Mouse (Mus musculus) cerebellum, adult (tissue): ENCODE measurements around the gene Pld3.

Source experiments
- ATAC-seq: cut with Nextera tagmentation; 2 replicates; pipeline ENCODE4 v1.9.2; 2017; ENCODE audit warnings: mild to moderate bottlenecking, moderate library complexity, mixed read lengths; ENCODE audit not compliant: insufficient number of reproducible peaks, low FRiP score, low TSS enrichment

Gene Pld3

DNA sequence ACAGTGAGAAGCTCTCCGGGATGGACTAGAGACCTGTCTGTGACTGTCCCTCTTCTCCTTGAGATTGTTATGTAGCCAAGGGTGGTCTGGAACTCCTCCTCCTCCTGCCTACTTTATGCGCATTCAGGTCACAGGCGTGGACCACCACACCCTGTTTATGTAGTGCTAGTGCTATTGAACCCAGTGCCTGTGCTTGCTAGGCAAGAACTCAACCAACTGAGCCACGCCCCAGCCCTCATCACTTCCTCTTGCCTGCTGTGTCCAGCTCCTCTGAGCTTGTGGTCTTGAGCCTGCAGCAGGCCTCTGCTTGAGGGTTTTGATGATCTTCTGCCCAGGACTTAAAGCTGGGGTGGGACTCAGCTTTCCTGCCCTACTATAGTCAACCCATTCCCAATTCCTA lies 19.1 kb upstream of the Pld3 start:
- no peak for ATAC-seq

DNA sequence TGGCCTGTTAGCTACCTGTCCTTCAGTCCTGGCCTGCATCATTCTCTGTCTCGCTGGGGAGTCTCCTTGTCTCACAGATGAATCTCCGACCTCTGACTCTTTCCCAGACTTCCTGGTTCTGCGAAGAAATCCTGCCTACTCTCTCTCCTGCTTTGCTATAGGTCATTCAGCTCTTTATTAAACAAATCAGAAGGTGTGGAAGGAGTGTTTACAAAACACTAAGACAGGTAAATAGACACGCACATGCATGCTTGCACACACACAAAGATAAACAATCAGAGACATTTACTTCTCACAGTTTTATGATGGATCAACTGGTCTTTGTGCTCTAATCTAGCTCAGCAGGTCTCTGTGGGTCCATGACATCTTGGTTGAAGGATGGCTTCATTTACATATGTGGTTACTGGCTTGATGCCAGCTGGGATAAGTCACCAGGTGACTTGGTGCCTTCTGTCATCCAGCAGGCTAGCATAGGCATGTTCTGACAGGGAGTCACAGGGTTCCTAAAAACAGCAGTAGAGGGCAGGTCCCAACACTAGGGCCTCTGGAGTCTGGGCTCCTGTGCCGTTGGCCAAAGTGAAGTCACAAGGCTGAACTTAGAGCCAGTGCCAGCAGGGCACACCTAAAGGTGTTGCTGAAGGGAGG lies 16.7 kb upstream of the Pld3 start:
- ATAC-seq: no peak

DNA sequence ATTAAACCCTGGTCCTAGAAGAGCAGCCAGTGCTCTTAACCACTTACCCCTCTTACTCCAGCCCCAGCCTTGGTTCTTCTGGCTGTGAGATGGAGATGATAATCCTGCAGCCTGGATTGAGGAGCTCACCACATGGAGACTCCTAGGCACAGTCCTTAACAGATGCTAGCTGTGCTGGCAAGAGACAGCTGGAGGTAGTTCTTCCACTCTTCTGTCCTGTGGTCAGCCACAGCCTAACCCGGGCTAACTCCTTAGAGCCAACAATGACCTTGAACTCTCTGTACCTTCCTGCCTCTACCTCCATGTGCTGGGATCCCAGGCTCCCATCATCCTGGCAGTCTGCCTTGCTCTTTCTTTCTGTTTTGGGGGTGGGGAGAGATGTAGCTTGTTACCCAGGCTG lies 8.0 kb upstream of the Pld3 start:
- ATAC-seq: no peak

DNA sequence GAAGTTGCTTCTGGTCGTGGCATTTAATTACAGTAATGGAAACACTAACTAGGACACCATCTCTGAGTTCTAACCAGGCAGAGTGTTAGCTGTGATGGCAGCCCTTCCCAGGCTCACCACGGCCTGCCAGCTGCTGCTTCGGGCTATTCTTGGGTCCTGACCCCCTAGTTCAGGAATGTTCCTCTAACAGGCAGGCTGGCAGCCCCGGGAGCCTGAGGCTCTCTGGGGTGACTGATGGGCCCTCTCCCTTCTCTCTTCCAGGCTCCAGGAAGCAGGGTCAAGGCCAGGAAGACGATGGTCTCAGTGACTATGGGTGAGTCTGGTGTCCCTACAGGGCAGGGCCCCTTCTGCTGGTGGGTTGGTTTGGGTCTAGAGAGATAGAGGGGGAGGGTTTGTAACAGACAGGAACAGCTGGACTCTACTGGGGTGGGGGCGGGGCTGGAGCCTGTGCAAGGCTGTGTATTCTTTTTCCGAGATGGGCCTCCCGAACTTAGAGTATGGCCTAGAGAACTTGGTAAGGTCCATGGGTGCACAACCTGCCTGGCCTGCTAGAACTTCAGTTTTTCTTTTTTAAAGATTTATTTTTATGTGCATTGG lies 7.4 kb upstream of the Pld3 start:
- no peak for ATAC-seq

DNA sequence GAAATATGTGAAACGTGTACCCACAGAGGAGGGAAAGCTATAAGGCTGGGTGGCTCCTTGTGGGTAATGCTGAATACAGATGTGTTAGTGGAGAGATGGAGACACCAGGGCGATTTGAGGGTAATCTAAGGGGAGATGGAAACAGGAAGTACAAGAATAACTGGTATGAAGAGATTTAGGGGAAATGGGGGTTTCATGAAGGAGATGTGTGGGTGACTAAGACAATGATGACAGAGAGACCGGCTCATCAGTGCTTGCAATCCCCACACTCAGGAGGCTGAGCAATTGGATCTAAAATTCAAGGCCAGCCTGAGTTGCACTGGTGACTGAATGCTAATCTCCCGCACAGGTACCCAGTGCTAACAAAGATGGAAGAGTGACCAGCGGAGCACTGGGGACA lies 948 bp downstream of the Pld3 start:
- no peak for ATAC-seq

DNA sequence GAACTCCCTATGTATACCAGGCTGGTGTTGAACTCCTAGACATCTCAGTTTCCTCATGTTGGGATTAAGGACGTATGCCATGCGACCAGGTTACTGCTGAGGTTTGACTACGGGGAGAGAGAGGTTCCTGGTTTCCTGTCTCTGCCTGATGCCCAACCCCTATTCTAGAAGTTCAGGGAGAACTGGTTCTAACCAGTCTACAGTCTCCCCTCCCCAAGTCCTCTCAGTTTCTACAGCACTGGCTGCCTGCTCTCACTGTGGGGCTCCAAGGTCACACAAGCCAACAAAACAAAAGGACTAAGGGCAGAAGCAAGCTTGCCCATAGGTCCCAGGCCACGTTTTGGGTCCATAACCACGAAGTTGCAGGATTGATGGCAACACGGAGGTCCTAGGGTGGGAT lies 3.4 kb downstream of the Pld3 start:
- ATAC-seq: no peak

DNA sequence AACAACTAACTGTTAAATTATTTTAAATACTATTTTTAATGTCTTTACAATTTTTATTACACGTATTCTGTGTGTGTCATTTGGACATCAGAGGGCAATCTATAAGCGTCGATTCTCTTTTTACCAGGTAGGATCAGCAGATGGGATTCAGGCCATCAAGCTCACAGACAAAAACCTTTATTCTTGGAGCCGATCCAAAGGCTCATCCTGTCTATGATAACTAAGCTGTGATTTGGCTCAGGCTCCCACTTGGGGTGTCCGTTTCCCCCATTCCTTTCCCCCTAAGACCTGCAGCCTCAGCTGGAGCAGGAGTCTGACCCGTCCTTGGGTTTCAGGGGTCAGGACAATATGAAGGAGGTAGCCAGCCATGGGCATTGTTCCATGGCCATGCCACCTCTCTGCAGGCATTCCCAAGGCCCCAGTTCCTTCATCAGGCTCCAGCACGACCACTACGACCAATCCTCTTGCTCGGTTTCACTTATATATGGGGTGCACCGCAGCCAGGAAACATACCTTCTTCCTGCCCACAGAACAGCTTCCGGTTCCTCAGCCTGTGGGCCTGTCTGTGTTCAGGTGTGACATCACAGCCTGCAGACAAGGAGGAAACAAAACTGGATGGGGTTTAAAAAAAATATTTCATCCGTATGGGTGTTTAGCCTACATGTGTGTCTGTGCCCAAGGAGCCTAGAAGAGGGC lies 8.2 kb downstream of the Pld3 start:
- no peak for ATAC-seq

DNA sequence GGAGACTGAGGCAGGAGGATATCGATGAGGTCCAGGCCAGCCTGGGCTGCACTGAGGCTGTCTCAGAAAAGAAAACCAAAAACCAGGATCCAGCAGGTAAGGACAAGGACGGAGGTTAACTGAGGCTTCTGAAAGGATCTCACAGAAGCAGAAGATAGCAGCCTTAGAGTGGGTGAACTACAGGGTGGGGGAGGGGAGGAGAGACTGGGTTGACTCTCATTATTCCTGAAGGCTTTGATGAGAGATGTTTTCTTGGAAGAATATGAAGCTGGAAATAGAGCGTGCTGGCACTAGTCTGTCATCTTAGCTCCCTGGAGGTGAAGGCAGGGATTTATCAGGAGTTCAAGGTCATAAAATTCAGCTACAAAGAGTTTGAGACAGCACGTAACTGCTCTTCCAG lies 9.2 kb downstream of the Pld3 start:
- no peak for ATAC-seq

DNA sequence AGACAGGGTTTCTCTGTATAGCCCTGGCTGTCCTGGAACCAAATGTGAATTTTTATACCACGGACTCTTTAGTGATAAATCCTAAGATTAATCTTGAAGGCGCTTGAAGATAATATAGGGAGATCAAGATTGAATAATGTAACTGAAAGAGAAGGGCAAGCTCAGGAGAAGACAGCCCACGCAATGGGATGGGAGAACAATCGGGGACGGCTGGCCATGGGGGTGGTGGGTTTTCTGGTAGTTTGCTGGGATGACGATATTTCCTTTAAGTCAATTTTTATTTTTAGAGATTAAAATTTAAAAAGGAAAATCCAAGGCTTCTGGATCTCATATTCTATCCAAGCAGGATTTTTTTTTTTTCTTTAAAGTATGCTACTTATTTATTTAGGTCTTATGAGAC lies 10.0 kb downstream of the Pld3 start:
- ATAC-seq: no peak

DNA sequence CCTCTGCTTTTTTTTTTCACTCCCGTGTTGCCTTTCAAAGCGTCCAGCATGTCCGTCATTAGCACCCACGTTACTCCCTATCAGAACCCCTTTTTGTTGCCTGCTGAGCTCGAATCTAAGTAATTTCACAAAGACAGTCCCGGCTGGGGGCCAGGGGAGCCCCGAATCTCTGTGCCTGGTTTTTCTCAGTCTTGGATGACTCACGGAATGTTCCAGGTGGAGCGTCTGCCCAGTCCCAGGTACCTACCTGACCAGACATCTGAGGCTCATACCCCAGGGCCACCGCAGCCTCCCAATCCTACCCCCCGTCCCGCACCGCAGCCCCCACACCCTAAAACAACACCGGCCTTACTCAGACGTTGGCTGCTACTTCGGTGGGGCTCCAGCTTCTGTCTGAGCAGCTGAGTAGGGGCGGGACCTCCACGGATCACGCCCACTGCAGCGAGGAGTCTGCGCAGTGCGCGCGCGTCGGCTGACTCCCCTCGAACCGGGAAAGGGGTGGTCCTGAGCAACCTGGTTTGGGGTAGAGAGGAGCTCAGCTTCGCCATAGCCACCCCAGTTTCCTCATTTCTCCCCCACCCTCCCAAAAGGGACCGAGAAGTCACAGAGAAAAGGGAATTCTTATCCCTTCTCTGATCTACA lies 10.5 kb downstream of the Pld3 start:
- peak; percentile 85; the same call in 1 of the 2 replicates for ATAC-seq

DNA sequence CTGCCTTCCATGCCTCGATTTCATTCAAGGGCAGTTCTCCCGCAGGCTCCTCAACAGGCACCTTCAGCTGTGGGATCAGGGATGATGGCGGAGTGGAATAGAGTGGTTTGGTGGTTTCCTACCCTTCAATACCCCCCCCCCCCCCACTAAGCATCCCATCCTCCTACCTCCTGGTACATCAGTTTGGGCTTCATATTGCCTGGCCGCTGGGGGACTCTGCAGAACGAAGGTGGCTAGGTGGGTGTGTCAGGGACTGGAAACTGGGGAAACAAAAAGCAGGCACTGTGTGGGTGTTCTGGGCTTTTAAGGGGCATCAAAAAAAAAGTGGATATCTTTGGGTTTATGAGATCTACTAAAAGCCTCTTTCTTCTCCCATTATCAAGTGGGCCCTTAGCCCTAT lies 11.1 kb downstream of the Pld3 start:
- no peak for ATAC-seq

DNA sequence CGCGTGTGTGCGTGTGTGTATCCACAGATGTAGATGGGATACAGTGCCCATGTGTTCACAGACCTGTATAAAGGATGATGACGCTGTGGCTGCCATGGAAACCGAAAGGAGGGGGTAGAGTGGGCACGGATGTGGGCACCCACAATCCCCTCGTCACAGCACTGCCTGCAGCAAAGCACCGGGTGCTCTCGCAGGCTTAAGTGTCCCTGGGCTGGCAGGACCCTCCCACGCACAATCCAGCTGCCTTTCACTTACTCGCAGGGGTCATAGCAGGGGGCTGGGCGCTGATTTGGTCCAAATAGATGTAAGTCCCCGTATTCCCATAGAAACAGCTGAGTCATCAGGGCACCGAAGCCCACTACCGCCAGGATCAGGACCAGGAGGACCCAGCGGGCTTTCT lies 11.6 kb downstream of the Pld3 start:
- ATAC-seq: no peak

DNA sequence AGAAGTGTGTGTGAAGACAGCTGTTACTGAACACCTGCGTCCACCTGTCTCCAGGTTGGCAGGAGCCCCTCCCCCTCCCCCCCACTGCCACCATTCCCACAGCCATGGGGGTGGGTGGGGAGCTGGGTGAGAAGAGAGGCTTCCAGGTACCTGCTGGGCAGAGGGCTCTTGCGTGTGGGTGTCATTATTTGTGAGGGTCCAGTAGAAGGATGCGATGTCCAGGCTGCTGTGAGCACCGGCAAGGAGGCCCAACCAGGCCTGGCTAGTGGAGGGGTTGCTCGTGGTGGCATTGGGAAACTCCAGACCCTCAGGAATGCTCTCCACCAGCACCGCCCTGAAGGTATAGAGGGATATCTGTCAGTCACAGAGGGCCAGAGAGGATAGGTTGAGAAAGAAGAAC lies 12.1 kb downstream of the Pld3 start:
- no peak for ATAC-seq

DNA sequence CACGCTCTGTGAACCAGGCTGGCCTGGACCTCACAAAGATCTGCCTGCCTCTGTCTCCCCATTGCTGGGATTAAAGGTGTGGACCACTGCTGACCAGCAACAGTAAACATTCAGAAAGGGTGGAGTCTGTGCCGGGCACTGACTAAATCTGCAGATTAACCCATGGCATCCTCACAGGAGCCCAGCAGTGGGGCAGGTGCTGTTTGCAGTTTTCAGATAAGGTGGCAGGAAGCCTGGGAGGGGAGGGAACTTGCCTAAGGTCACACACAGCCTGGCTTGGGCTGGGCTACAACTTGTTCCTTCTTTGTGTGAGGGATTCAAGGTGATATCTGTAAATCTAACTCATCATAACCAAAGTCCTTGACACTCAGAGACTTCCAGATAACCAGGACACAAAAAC lies 12.5 kb downstream of the Pld3 start:
- ATAC-seq: no peak

DNA sequence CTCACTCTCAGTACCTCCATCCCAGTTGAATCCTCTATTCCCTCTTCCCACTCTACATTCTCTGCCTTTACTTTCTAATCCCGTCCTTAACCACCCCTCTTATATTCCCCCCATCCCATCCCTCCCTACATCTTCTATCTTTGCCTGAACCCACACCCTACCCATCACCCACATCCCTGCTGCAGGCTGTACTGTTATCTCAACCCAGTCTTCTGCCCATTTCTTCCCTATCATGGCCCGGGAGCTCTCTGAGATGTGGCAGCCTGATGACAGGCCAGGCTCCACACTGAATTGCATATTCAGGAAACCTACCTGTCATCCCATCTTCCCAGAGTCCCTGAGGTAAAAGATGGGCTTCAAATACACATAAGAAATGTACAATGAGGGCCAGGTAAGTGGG lies 14.2 kb downstream of the Pld3 start:
- no peak for ATAC-seq

DNA sequence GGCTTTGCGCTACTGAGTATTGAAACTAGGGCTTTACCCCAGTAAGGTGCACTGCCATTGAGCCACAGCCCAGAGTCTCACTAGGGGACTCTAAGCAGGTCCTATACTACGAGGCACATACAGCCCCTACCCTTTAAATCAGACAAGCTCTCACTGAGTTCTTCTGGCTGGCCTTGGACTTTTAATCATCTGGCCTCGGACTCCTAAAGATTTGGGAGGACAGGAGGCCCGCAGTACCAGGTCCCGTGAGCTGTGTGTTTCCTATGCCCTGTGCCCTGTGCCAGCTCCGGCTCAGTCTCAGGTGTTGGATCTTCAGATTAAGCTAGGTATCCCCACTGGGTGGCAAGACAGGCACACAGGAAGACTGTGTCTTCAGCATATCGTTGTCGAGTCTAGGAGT lies 15.0 kb downstream of the Pld3 start:
- ATAC-seq: no peak

DNA sequence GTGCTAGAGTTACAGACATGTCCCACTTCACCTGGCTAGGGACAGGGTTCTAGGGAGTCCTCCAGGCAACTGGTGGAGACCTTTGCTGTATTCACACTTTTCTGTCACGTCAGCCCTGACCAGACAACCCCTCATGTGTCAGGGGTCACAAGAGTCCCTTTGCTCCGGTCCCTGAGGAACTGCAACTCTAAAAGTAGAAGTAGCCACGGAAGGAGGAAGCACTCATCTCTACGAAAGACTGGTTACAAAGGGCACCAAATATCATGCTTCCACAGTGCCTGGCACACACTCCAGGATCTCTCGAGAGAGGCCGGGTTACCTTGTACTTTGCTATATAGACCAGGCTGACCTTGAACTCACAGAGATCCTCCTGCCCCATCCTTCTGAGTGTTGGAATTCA lies 16.4 kb downstream of the Pld3 start:
- ATAC-seq: no peak

DNA sequence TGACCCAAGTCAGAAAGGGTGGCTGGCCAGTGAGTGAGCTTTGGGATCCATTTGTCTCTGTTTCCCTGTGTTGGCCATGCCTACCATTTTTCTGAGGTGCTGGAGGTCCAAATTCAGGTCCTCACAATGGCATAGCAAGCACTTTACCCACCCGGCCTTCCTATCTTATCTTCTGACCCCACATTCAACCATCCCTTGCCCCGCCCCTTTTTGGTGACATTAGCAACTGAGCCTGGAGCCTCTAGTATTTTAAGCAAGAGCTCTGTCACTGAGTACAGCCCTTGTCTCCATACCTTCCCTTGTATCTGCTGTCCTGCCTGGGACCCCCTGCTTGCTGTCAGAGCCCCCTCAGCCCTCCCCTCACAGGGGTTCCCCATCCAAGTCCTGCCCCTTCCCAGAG lies 17.6 kb downstream of the Pld3 start:
- ATAC-seq: no peak

DNA sequence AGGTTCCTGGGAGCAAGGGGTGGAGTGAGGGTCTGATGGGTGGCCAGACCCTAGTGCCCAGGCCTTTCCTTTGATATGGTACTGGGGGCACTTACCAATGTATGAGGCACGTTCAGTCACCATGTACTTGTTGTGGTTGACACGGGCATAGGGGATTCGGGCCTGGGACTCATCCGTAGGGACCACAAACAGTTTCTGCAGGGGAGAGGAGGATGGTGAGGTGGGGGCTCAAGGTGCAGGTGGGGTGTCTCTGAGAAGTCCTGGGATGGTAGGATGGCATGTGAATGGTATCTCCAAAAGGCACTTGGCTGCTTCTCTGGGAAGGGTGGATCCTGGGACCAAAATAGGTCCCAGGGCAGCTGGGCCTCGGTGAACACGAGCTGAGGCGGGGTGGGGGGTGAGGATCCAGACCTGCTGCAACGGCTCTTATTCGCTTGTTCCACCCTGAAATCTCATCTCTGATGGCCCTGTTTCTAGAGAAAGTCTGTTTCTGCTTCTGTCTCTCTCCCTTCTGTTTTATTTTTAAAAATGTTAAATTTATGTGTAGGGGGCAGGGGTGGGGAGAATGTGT lies 20.5 kb downstream of the Pld3 start:
- no peak for ATAC-seq

DNA sequence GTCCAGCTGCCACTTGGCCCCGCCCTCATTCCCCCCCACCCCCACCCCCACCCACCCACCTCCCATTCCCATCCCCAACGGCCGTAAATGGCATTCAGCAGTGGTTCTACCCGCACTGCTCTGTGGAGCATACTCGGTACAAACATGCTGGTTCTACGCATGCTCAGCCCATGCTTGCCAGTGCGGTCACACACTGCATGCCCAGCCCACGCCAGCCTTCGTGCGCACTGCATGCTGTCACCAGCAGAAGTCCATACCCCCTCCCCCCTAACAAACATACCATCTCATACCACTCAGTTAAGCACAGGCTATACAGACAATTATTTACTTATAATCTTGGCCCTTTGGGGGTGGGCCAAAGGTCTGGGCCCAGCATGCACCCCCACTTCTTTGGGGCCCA lies 21.3 kb downstream of the Pld3 start:
- ATAC-seq: no peak

DNA sequence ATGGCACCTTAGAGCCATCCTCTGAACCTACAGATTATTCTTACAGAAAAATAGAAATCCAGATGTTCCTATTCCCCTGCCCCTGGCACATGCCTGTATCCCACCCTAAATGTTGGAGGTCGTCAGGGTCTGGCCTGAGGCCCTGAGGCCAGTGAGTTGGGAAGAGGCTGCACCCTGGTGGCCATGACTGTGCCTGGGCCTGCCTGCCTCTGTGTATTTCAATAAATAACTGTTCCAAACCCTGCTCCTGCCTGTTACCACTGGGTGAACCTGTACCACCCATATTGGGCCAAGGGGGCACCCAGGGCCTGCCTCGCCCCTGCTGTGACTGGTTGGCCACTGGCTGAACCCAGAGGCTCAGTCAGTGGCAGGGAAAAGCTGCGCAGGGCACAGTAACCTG lies 22.1 kb downstream of the Pld3 start:
- ATAC-seq: no peak
